Mouse (Mus musculus): ENCODE results near the gene Ovol2.
A peak's percentile ranks its signal among the peaks of the same experiment; 100 is the strongest.

Gene Ovol2

DNA sequence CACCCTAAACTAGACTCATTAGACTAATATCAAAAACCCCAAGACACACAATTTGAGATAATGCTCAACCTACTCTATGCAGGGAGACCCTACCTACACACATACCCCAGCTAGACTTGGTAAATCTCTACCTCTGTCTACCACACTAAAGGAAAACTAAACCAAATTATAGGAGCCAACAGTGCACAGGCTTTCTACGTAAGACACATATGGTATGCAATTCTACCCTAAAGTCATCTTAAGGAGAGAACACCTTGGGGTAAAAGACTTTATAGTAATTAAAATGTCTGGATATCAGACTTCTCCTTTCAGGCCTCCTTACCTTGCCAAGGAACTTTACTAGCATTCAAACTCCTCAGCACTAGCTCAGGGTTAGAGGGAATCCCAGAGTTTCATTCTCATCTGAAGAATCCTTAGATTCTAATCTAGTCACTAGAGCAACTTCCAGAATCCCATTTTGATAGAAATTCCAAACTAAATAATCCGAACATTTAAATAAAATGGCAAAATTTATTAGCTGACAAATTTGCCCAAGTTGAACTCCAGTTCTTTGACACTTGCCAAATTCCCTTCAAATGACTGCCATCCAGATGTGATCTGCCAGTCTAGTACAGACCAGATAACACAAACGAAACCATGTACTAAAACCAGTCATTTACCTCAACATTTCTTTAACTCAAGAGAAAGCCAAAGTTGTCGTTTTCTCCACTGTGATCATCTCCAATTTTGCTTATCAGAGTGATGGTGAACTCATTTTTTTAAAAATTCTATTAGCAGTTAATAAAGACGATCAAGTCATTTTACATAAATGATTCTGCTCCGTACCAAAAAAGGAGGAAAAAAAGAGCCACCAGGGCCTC, 63.3 kb downstream of the Ovol2 start:
- no peak for DNase-seq (ENCODE audit: low read depth, low spot score)

DNA sequence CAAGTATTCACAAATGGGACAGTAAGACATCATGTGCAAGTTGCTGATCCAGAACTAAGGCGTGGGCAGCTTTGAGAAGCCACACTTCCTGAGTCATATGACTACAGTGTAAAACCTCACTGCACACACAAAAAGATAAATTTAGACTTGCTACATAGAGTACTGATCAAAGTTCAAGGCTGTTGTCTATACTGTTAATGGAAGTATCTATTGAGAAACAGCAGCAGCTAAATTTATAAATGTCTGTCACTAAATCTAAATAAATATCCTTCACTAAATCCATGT, 64.3 kb downstream of the Ovol2 start:
- peak; percentile 74 for DNase-seq (ENCODE audit: low read depth, low spot score)

DNA sequence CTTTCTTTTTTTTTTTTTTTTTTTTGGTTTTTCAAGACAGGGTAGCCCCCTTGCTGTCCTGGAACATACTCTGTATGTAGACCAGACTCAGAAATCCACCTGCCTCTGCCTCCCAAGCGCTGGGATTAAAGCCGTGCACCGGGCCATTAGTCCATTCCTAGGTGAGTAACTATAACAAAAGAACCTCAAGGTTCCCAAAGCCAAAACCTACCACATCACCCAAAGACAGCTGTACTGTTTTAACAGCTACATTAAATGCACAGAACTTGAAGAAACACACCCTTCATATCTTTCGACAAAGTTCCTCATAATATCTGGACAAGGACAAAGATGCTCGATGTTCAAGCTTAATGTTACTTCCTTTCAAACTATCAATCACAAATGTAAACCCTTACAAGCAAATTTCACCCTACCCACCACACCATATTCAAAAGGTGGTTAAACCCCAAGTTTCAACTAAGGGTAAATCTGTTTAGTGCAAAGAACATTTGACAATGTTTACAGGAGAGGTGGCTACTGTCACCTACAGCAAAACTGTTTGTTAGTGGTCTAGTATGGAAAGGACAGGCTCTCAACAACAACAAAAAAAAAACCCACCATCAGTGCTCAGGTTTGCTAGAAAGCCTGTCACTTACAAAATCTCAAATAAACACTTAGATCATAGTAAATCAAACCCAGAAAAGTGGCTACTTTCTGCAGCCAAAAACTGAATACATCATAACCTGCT, 64.8 kb downstream of the Ovol2 start:
- DNase-seq (ENCODE audit: low read depth, low spot score): no peak

DNA sequence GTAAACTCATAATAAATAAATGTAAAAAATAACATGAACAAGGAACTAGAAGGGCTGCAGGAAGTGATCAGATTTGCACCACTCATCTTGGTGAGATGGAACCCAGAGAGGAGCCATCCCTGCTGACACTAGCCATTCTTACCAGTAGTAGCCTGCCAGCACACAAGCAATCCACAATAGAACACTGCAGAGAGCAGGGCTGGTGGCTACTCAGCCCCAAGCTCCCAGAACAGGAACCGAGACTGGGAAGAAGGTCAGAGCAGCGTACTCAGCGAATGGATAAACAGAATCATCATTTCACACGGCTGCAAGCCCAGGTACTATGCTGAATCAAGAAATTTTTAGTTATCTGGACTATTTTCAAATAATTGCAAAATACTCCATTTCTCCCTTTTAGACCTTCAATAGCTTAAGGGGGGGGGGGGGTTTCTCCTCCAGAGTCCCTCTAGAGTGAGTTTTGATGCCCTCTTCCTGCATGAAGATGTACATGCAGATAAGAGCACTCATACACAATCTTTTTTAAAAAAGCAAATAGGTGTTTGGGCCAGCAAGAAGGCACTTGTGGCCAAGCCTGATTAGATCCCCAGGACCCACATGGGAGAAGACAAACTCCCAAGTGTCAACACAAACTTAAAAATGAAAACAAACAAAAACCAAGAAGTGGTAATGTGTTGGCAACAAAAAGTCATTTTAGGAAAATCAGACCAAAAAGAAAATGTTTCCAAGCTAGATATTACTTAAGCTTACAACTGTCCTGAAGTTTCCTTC, 65.8 kb downstream of the Ovol2 start:
- DNase-seq (ENCODE audit: low read depth, low spot score): no peak

DNA sequence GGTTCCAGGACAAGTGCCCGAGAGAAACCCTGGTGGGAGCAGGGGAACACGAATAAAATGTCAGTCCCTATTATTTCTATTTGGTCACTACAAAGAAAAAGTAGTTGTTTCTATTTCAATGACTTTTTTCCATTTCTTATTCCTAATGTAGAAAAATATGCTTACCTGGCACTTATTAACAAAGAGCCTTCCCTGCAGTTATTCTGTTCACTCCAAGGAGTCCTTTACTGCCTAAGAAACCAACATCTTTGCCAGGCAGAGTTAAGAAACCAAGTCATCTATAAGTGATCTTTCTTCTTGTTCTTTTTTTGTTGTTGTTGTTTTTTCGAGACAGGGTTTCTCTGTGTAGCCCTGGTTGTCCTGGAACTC, 66.8 kb downstream of the Ovol2 start:
- DNase-seq (ENCODE audit: low read depth, low spot score): no peak

DNA sequence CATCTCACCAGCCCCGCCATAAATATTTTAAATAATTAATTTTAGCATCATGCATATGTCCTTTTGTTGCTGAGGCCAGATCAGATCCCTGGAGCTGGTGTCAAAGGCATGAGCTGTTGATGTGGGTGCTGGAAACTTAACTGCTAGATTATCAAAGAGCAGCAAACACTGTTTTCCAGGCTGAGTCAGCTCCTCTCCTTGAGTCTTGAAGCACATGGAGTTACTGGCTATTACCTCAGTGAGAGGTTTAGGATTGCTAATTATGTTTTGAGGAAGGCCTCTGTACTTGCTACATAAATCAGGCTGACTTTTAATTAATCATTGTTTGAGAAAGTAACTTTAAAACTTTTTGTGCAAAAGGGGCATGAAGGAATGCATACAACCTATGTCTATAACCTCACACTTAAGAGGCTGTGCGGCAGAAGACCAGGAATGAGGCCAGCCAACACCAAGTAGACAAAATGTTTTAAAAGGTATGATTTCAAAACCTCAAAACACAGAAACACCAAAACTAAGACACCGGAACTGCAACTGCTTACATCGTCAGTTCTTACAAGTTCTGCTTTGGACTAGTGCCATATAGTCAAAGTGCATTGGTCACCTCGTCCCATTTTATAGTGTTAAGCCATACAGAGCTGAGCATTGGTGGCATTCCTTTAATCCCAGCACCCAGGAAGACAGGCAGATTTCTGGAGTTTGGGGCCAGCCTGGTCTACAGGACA, 67.4 kb downstream of the Ovol2 start:
- DNase-seq (ENCODE audit: low read depth, low spot score): peak; percentile 22

DNA sequence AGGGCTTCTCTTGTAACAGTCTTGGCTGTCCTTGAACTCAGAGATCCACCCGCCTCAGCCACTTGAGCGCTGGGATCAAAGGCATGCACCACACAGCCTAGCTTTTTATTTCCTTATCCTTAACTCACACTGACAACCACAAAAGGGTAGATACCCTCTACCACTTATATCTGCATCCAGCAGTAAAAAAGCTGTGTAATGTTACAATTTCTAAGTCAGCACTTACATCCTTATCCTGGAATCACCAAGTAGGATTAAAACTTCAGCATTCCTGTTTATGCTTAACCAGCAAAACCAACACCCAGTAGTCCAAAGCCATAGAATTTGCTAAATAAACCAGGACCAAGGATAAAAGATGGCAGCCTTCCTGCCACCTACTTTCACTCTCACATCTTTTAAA, 69.1 kb downstream of the Ovol2 start:
- DNase-seq (ENCODE audit: low read depth, low spot score): no peak

Data from CD4-positive, CD25-positive, alpha-beta regulatory T cell, adult 2 months (primary cell).